Mouse (Mus musculus): ENCODE measurements around the gene Sema6b.

DNA sequence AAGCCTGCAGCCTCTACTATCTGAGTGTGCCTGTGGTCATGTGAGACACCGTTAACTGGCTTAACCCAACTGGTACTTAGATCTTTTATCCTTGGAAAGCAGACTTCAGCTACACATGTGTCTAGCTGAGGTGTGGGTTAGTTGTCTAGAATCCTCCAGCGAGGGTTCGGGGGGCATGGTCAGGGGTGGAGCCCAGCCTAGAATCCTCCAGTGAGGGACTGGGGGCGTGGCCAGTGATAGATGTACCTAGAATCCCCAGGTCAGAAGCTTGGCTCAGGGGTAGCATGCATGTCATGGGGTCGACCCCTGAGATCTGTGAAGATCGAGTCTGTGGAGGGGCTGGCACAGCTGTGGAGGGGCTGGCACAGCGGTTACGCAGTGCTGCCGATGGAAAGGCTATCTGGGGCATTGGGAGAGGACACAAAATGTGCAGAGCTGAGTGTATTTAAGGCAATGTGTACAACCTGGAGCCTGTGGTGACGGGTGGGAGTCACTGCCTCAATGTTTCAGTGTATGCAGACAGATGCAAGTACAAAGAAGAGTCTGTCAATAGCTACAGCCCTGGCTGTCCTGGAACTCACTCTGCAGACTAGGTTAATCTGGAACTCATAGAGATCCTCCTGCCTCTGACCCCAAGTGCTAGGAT lies 33.4 kb upstream of the Sema6b start:
- TF ChIP-seq CTCF (IDR thresholded peaks at IDR 0.05; ENCODE audit: control insufficient read depth, insufficient read depth, insufficient read length) (no peak), MAX (IDR thresholded peaks at IDR 0.05) (no peak), MYOG (IDR thresholded peaks at IDR 0.05; ENCODE audit: control insufficient read depth, extremely low read depth, insufficient read length) (no peak), CEBPB (IDR thresholded peaks at IDR 0.05; ENCODE audit: low read depth) (no peak), USF1 (IDR thresholded peaks at IDR 0.05; ENCODE audit: low read depth) (no peak), MYOD1 (IDR thresholded peaks at IDR 0.05; ENCODE audit: control insufficient read depth, insufficient read length, low read depth) (no peak), FOSL1 (IDR thresholded peaks at IDR 0.05; ENCODE audit: insufficient read depth, low read length, poor library complexity, severe bottlenecking) (no peak)

All from C2C12 (cell line).